Mouse (Mus musculus): Measurements from ENCODE around the gene Gm44973.

- peak; percentile 58 for TF ChIP-seq CTCF (conservative IDR thresholded peaks at IDR 0.05; ENCODE audit: low read length)
- TF ChIP-seq POU5F1 (IDR thresholded peaks at IDR 0.05; ENCODE audit: borderline replicate concordance, low read length) = no peak
Measured at GRCm38 (mm10) chr7:5008229-5008628, 7.1 kb upstream of the Gm44973 start.
